Mouse (Mus musculus): Measurements from ENCODE around the gene Ccser1.

GRCm38 (mm10) chr6:61225302-61225701, 45.2 kb downstream of the Ccser1 start:
- TF ChIP-seq POLR2A (IDR thresholded peaks at IDR 0.05; ENCODE audit: insufficient read depth, low read depth, low read length) (no peak), CTCF (IDR thresholded peaks at IDR 0.05; ENCODE audit: insufficient read depth, low read depth, low read length) (no peak)
